Mouse (Mus musculus) neural tube, embryonic 15.5 days (tissue): Measurements from ENCODE around the gene Cables2. TPM values are rescaled to one million over a fixed set of nuclear protein-coding genes. Genes with fewer than 3 reads are reported as not detected.

Source experiments
- ATAC-seq: fragments of 200-750 bp; cut with Nextera tagmentation; 2 replicates; pipeline ENCODE4 v1.8.0; 2017; ENCODE audit warnings: mild to moderate bottlenecking, moderate TSS enrichment, moderate library complexity; ENCODE audit not compliant: low FRiP score
- H3K27ac ChIP-seq: fragments of 300-500 bp; sonication (generic); replicated peaks from 2 replicates; pipeline ENCODE4 v1.5.1; 2015; ENCODE audit warnings: mild to moderate bottlenecking, inconsistent platforms
- H3K27me3 ChIP-seq: fragments of 300-500 bp; sonication (generic); replicated peaks from 2 replicates; pipeline ENCODE4 v1.6.1; 2015; ENCODE audit warnings: inconsistent platforms
- H3K36me3 ChIP-seq: fragments of 300-500 bp; sonication (generic); 2 replicates; pipeline ENCODE4 v1.6.1; 2015; ENCODE audit warnings: inconsistent platforms
- H3K4me1 ChIP-seq: fragments of 300-500 bp; sonication (generic); 2 replicates; pipeline ENCODE4 v1.6.1; 2015; ENCODE audit warnings: inconsistent platforms
- H3K4me2 ChIP-seq: fragments of 300-500 bp; sonication (generic); 2 replicates; pipeline ENCODE4 v1.6.1; 2015; ENCODE audit warnings: inconsistent platforms, mild to moderate bottlenecking, moderate library complexity
- H3K4me3 ChIP-seq: fragments of 300-500 bp; sonication (generic); replicated peaks from 2 replicates; pipeline ENCODE4 v1.5.1; 2015; ENCODE audit warnings: mild to moderate bottlenecking, inconsistent platforms
- H3K9ac ChIP-seq: fragments of 300-500 bp; sonication (generic); replicated peaks from 2 replicates; pipeline ENCODE4 v1.6.1; 2015; ENCODE audit warnings: mild to moderate bottlenecking, inconsistent platforms
- H3K9me3 ChIP-seq: fragments of 300-500 bp; sonication (generic); replicated peaks from 2 replicates; pipeline ENCODE4 v1.6.1; 2016; ENCODE audit warnings: inconsistent platforms
- WGBS: fragments of 180-500 bp; shearing (Covaris S2); methylation state at CpG from one replicate; pipeline ENCODE4 v1.1.7; 2015; ENCODE audit warnings: mixed read lengths; 5-methylcytosine and 5-hydroxymethylcytosine counted together
- polyA plus RNA-seq: library from polyadenylated mRNA; unstranded; fragments of >200 nt; fragmentation: Nextera tagmentation; extraction: Ambion mirVana; gene quantifications from 2 replicates; pipeline ENCODE4 v1.2.1, GENCODE M21; 2015

The Cables2 gene
- polyA plus RNA-seq, 1 experiment from 2014 or later = 25.6 TPM

- Histone ChIP-seq H3K36me3 (no peaks in the 10 kb centered on the region), H3K4me3 (no peak overlapping the region), H3K4me1 (peaks cover 22% of the 10 kb centered on the region), H3K27me3 (peaks cover 23% of the 10 kb centered on the region), H3K9ac (no peak overlapping the region), H3K4me2 (no peak overlapping the region), H3K9me3 (no peaks in the 10 kb centered on the region), H3K27ac (no peak overlapping the region)
- no peak for ATAC-seq
- 79% methylated on average over 9 of the region's 9 CpGs for WGBS
These were observed 53.1 kb downstream of the Cables2 start for GRCm38 (mm10) chr2:180220165-180220564.

GRCm38 (mm10) chr2:180219145-180219943, 54.0 kb downstream of the Cables2 start:
- 81% methylated on average over 15 of the region's 15 CpGs for WGBS
- no peak overlapping the region for H3K9ac ChIP-seq
- peaks cover 23% of the 10 kb centered on the region for H3K4me1 ChIP-seq
- ATAC-seq = no peak
- no peaks in the 10 kb centered on the region for H3K9me3 ChIP-seq
- H3K4me2 ChIP-seq = no peak overlapping the region
- no peaks in the 10 kb centered on the region for H3K36me3 ChIP-seq
- H3K4me3 ChIP-seq = no peak overlapping the region
- peaks cover 15% of the 10 kb centered on the region; the same call in 1 of the 2 replicates for H3K27me3 ChIP-seq
- H3K27ac ChIP-seq = peak overlapping the region; percentile 25; the same call in 1 of the 2 replicates

GRCm38 (mm10) chr2:180218677-180219076, 54.6 kb downstream of the Cables2 start:
- Histone ChIP-seq H3K9ac (no peak overlapping the region), H3K9me3 (no peaks in the 10 kb centered on the region), H3K27me3 (peaks cover 9% of the 10 kb centered on the region; the same call in 1 of the 2 replicates), H3K4me3 (no peak overlapping the region), H3K4me2 (no peak overlapping the region), H3K36me3 (no peaks in the 10 kb centered on the region), H3K4me1 (peaks cover 23% of the 10 kb centered on the region), H3K27ac (peak overlapping the region; percentile 25; the same call in 1 of the 2 replicates)
- WGBS = 39% methylated on average over 4 of the region's 5 CpGs
- ATAC-seq = no peak

GRCm38 (mm10) chr2:180218241-180218640, 55.1 kb downstream of the Cables2 start:
- H3K4me2 ChIP-seq = no peak overlapping the region
- H3K9me3 ChIP-seq = no peaks in the 10 kb centered on the region
- 81% methylated on average over 3 of the region's 3 CpGs for WGBS
- H3K9ac ChIP-seq = no peak overlapping the region
- ATAC-seq = no peak
- no peak overlapping the region for H3K4me3 ChIP-seq
- H3K27ac ChIP-seq = no peak overlapping the region
- H3K36me3 ChIP-seq = no peaks in the 10 kb centered on the region
- peaks cover 4% of the 10 kb centered on the region; the same call in 1 of the 2 replicates for H3K27me3 ChIP-seq
- H3K4me1 ChIP-seq = peaks cover 23% of the 10 kb centered on the region

GRCm38 (mm10) chr2:180217587-180217986, 55.7 kb downstream of the Cables2 start:
- Histone ChIP-seq H3K27ac (no peak overlapping the region), H3K36me3 (no peaks in the 10 kb centered on the region), H3K27me3 (no peaks in the 10 kb centered on the region), H3K9ac (no peak overlapping the region), H3K9me3 (no peaks in the 10 kb centered on the region), H3K4me2 (no peak overlapping the region), H3K4me3 (no peak overlapping the region), H3K4me1 (peaks cover 23% of the 10 kb centered on the region)
- WGBS = 92% methylated on average over 8 of the region's 8 CpGs
- no peak for ATAC-seq

- Histone ChIP-seq H3K4me3 (no peak overlapping the region), H3K4me1 (peaks cover 18% of the 10 kb centered on the region), H3K27ac (no peak overlapping the region), H3K27me3 (no peaks in the 10 kb centered on the region), H3K36me3 (no peaks in the 10 kb centered on the region), H3K4me2 (no peak overlapping the region), H3K9ac (no peak overlapping the region), H3K9me3 (no peaks in the 10 kb centered on the region)
- no peak for ATAC-seq
- WGBS = 74% methylated on average over 5 of the region's 5 CpGs
These were observed 56.4 kb downstream of the Cables2 start for GRCm38 (mm10) chr2:180216921-180217320.

- WGBS = 82% methylated on average over 6 of the region's 6 CpGs
- Histone ChIP-seq H3K9ac (no peak overlapping the region), H3K4me2 (no peak overlapping the region), H3K36me3 (no peaks in the 10 kb centered on the region), H3K9me3 (no peaks in the 10 kb centered on the region), H3K4me3 (no peak overlapping the region), H3K27ac (no peak overlapping the region), H3K27me3 (no peaks in the 10 kb centered on the region), H3K4me1 (peaks cover 18% of the 10 kb centered on the region; the same call in 1 of the 2 replicates)
- no peak for ATAC-seq
These were observed 57.3 kb downstream of the Cables2 start for GRCm38 (mm10) chr2:180215951-180216350.

GRCm38 (mm10) chr2:180215011-180215461, 58.3 kb downstream of the Cables2 start:
- 70% methylated on average over 8 of the region's 8 CpGs for WGBS
- H3K9ac ChIP-seq = no peak overlapping the region
- no peak overlapping the region for H3K4me2 ChIP-seq
- H3K27me3 ChIP-seq = no peaks in the 10 kb centered on the region
- no peaks in the 10 kb centered on the region for H3K36me3 ChIP-seq
- ATAC-seq = no peak
- H3K4me1 ChIP-seq = peaks cover 18% of the 10 kb centered on the region; the same call in 1 of the 2 replicates
- no peaks in the 10 kb centered on the region for H3K9me3 ChIP-seq
- H3K4me3 ChIP-seq = no peak overlapping the region
- no peak overlapping the region for H3K27ac ChIP-seq

GRCm38 (mm10) chr2:180214352-180214978, 58.8 kb downstream of the Cables2 start:
- H3K36me3 ChIP-seq = no peaks in the 10 kb centered on the region
- H3K27ac ChIP-seq = no peak overlapping the region
- 82% methylated on average over 4 of the region's 4 CpGs for WGBS
- H3K4me1 ChIP-seq = peaks cover 18% of the 10 kb centered on the region; the same call in 1 of the 2 replicates
- H3K4me3 ChIP-seq = no peak overlapping the region
- H3K9ac ChIP-seq = no peak overlapping the region
- no peaks in the 10 kb centered on the region for H3K27me3 ChIP-seq
- H3K4me2 ChIP-seq = no peak overlapping the region
- ATAC-seq = no peak
- H3K9me3 ChIP-seq = no peaks in the 10 kb centered on the region

- no peak overlapping the region for H3K4me2 ChIP-seq
- 96% methylated on average over 3 of the region's 3 CpGs for WGBS
- no peaks in the 10 kb centered on the region for H3K9me3 ChIP-seq
- H3K4me1 ChIP-seq = peaks cover 14% of the 10 kb centered on the region; the same call in 1 of the 2 replicates
- no peak overlapping the region for H3K27ac ChIP-seq
- no peaks in the 10 kb centered on the region for H3K36me3 ChIP-seq
- H3K4me3 ChIP-seq = no peak overlapping the region
- no peak for ATAC-seq
- H3K9ac ChIP-seq = no peak overlapping the region
- H3K27me3 ChIP-seq = no peaks in the 10 kb centered on the region
These were observed 61.0 kb downstream of the Cables2 start for GRCm38 (mm10) chr2:180212255-180212654.

- H3K36me3 ChIP-seq = no peaks in the 10 kb centered on the region
- 89% methylated on average over 1 of the region's 1 CpGs for WGBS
- no peak overlapping the region for H3K9ac ChIP-seq
- ATAC-seq = no peak
- H3K27me3 ChIP-seq = no peaks in the 10 kb centered on the region
- no peak overlapping the region for H3K4me3 ChIP-seq
- no peak overlapping the region for H3K4me2 ChIP-seq
- no peaks in the 10 kb centered on the region for H3K9me3 ChIP-seq
- no peak overlapping the region for H3K27ac ChIP-seq
- peaks cover 26% of the 10 kb centered on the region for H3K4me1 ChIP-seq
These were observed 64.3 kb downstream of the Cables2 start for GRCm38 (mm10) chr2:180208976-180209375.
